Mouse (Mus musculus): ENCODE measurements at regions not wholly inside any gene's neighbourhood (a gene's known extent, or its start where the extent isn't known, plus 50 kb on each side); places are given as distances from the start of the nearest gene placed in this dataset.
A peak's percentile ranks its signal among the peaks of the same experiment; 100 is the strongest.

DNA sequence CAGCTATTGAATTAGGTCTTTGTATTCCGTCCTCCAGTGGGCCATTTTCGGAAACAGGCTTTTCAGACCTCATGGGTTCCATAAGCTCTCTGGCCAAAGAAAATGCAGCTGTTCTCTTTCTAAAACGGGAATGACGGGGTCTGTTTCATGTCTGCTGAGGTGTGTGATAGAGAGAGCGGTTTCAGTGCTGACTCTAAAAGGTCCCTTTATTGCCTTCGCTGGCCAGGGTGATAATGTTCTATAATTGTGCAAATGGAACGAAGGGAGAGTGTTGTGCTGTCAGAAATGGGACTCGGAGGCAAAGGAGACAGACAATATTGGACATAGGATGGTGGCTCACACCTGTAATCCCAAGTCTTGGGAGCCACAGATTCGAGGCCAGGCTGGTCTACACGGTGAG is 53.5 kb upstream of the Osbpl8 start:
- no peak for DNase-seq

DNA sequence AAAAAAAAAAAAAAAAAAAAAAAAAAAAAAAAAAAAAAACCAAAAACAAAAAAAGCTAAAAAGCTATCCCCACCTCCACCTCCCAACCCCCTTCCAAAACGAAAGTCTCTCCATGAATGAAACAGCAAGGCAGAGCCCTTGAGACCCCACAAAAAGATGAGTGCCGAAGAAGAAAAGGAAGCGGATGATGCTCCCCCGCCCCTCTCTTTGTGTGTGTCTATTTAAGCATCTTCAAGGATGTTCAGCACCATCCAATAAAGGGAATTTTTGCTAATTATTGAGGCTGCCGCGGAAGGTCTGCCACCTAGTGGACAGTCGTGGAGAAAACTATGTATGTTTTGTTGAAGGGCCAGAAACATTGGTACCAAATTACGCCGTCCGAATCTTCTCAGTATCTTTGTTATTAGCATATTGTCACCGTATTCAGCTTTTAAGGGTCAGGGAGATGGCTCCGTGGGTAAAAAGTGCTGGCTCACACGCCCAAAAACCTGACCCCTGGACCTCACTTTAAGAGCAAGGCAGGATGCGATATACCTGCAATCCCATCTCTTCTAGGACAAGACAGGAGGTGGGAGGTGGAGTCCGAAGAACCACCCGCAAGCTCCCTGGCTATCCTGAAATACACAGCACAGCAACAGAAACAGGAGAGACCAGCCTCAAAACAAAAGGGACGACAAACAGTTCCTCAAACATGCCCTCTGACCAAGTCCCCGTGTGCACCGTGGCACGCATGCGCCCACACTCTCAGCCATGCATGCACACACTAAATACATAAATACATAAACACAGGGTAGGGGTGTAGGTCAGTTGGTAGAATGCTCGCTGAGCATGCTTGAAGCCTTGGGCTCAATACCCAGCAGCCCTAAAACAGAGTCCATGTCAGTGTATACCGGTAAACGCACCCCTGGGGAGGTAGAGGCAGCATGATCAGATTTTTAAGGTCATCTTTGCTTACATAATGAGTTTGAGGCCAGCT is 55.6 kb upstream of the Osbpl8 start:
- peak; percentile 85 to 86 for DNase-seq

DNA sequence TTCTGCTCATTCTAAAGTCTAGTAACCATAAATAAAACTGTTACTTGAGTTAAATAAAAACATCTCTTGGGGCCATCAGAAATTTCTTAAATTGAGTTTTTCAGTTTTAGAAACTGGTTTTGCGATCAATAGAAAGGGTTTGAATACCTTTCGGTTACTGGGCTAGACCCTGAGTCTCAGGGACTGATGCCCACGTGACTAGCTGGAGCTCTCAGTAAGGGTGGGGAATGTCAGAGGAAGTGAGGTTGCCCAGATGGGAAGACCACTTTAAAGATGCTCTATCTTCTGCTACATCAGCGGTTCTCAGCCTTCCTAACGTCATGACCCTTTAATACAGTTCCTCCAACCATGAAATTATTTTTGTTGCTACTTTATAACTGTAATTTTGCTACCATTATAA is 56.7 kb upstream of the Osbpl8 start:
- DNase-seq: no peak

- peak; percentile 70 to 82 for DNase-seq
Measured at GRCm38 (mm10) chr10:111107387-111107786, 57.2 kb upstream of the Osbpl8 start.

- DNase-seq: no peak
Measured at GRCm38 (mm10) chr10:111106411-111106810, 58.1 kb upstream of the Osbpl8 start.

- DNase-seq: no peak
Measured at GRCm38 (mm10) chr10:111105662-111106061, 58.9 kb upstream of the Osbpl8 start.

- no peak for DNase-seq
Measured at GRCm38 (mm10) chr10:111103512-111103911, 61.0 kb upstream of the Osbpl8 start.

DNA sequence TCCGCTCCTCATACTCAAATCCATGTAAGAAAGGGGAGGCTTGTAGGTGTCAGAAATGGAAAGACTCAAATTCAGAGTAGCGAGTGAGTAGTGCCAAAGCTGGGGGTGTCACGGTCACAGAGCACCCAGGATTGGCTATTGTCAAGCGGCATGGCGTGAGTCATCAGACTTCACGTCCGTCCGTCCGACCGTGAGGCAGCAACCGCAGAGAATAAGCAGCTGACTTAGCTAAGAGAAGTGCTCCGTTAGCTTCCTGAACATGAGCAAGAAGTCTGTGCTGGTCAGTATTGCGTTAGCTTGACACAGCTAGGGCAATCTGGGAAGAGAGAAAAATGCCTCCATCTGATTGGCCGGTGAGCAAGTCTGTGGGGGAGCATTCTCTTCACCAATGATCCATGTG is 61.5 kb upstream of the Osbpl8 start:
- DNase-seq: no peak

DNA sequence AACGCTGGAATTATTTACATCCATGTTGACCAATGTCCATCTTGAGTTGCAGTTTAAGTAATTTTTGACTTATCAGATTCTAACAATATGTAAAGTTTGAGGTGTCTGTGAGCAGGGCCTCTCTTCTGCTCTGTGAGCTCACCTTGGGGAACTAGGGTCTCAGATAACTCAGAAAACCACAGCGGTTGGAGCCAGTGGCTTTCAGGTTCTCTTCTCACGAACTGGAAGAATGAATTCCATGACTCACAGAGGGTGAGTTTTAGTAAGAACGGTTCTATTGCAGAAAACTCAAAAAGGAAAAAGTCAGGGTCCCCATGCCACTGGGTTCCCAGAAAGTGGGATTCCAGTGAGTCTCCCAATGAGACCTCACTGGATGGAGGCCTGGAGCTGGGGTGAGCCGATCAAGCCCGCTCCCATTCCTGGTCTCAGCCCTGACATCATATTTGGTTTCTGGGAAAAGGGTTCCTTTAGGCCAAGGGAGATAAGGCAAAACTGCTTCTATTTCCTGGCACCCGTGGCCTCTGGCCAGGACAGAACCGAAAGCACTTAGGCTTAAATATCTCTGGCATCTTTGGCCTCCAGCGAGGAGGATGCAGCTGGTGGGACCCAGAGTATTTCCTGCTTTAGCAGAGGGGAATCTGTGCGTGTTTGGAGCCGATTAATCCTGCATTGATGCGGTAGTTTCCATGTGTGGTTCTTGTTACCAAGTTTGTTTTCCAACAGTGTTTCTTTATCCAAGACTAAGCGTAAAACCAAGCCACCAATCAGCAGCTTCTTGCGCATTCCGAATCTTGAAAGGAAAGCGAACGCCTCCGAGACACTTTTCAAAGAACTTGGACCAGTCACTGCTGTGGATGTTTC is 62.4 kb upstream of the Osbpl8 start:
- no peak for DNase-seq

DNA sequence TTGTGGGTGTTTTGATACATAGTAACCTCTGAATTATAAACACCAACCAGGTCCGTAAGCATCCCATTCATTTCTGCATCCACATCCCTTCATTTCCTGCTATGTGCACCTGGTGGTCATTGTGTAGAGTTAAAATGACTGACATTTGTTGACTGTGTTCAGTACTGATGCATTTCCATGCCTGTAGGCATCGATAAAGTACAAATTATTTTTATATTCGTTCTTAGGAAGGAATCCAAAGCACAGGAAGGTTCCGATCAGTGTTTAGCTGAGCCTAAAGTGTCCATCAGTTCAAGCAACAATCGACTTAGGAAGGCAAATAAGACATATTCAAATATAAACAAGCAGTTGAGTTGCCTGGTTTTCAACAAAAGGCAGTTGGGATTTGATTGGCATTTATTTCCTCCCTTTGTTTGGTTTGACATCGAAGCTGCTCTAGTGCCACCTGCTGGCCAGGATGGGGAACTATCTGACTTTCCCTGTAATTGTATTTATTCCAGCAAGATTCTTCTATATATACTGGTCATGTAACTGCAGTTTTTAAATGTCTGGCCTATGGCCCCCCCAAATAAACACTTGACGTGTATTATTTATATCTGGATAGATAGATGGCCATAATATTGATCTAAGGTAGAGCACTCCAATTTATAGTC is 64.6 kb upstream of the Osbpl8 start:
- peak; percentile 86 for DNase-seq

DNA sequence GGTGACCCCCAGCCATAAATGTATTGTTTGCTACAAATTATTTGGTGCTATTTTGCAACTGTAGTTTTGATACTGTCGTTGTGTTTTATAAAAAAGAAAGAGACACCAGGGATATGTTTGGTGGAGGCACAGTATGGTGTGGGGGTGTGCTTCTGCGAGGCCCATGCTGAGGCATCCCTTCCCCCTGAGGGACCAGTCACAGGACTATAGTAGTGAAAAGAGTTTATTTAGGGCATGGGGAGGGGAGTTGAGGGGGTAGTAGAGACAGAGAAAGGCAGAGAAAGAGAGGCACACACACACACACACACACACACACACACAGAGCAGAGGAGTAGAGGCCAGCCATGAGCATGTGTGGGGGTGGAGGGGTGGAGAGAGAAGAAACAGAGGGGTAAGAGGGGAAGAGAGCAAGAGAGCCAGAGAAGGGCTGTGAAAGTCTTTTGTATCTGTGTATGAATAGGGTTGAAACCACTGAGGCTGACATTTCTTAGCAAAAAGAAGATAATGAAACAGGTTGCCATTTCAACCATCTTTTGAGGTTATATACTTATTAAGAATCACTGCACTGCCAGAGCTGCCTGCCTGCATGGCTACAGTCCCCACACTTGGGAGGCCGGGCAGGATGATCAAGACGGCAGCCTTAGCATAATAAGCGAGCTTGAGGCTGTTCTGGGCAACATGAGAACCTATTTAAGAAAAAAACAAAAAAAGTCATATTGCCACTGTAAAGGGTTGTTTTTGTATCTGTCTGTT is 65.3 kb upstream of the Osbpl8 start:
- no peak for DNase-seq

GRCm38 (mm10) chr10:111097245-111097644 is 67.3 kb upstream of the Osbpl8 start:
- DNase-seq: peak in 1 of 2 experiments; percentile 27

GRCm38 (mm10) chr10:111096811-111097210 is 67.7 kb upstream of the Osbpl8 start:
- no peak for DNase-seq

DNA sequence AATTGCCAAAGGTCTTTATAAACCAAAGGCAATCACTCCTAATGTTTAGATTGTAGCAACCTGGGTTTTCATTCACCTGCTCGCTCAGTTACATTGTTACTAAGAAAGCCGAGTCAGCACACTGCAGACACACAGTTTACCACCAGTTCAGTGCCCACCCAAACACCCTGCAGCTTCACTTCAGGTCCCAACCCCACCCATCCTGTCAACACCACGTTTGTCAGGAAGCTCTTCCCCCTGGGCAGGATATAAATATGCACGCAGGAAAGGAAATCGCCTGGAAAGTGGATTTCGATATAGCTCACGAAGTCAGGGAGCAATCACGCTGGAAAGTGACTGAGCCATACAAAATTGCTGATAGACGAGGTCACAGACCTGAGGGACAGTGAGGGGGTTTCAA is 70.1 kb upstream of the Osbpl8 start:
- no peak for DNase-seq

GRCm38 (mm10) chr10:111089382-111089781 is 75.2 kb upstream of the Osbpl8 start:
- no peak for DNase-seq

GRCm38 (mm10) chr10:111085561-111085960 is 75.6 kb upstream of the Zdhhc17 start:
- no peak for DNase-seq

DNA sequence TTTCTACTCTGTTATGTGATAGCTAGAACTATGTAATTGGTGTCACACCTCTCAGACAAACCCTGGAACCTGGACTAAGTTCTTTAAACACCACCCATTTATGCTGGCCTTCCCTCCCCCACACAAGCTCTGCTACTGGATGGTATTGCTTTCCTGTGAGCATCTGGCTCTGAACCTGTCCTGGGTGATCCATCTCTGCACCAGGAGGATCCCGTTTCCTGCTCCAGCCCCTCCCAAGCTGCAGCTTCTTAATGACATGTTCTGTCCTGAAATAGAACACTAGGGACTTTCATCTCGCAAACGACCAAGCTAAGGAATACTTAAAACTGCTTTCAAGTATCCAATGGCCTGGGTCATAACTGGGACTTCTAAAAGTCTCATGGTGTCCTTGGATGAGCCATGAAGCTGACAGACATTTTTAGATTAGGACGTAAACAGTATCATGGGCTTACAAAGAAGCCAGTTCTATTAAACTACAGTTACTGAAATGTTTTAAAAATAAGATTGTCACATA is 74.4 kb upstream of the Zdhhc17 start:
- no peak for DNase-seq

DNA sequence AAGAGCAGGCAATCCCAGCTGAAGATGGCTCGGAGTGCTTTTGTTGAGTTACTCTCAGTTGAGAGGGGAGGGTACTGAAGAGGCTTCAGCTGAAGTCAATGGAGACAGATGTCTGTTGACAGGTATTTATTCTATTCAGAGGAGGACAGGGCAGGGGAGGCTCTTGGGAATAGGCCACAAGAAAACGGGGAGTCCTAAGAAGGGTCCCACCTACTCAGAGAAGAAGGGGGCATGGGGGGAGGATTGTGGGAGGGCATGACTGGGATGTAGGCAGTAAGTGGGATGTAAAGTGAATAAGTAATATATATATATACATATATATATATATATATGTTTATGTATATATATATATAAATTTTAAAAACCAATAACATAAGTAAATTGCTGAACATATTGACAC is 73.9 kb upstream of the Zdhhc17 start:
- no peak for DNase-seq

- DNase-seq: peak; percentile 39 to 43
Measured at GRCm38 (mm10) chr10:111083338-111083737, 73.4 kb upstream of the Zdhhc17 start.

GRCm38 (mm10) chr10:111080322-111080721 is 70.4 kb upstream of the Zdhhc17 start:
- DNase-seq: no peak

- no peak for DNase-seq
Measured at GRCm38 (mm10) chr10:111079051-111079450, 69.1 kb upstream of the Zdhhc17 start.

DNA sequence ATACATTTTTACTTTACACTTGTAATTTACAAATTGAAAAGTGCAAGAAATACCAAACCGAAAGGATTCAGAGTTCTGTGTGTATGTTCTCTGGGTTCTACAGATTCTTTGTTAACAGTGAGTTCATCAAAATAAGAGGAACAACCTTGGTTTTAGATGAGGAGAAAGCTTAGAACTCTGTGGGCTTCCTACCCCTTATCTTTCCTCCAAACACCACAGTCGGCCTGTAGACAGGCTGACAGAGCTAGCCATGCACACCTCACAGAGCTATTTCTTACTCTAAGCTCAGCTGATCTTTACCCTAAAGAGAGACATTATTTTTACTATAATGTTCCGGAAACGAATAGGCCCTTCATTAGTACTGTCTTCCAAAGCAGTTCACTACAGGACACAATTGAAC is 67.7 kb upstream of the Zdhhc17 start:
- DNase-seq: no peak

Data from cerebellum, postnatal 14 days (tissue).